Mouse (Mus musculus) naive thymus-derived CD4-positive, alpha-beta T cell, adult 2 months (primary cell): Measurements from ENCODE around the gene Grifin.

ENCODE experiments used
- DNase-seq: peaks from one replicate; pipeline ENCODE4 v3.0.0-alpha.2; 2011; ENCODE audit warnings: low read depth

The Grifin gene

GRCm38 (mm10) chr5:140589082-140589774, 24.4 kb upstream of the Grifin start:
- no peak for DNase-seq

GRCm38 (mm10) chr5:140583732-140584368, 19.0 kb upstream of the Grifin start:
- no peak for DNase-seq

GRCm38 (mm10) chr5:140582995-140583731, 18.3 kb upstream of the Grifin start:
- no peak for DNase-seq

GRCm38 (mm10) chr5:140581569-140581968, 16.7 kb upstream of the Grifin start:
- no peak for DNase-seq

GRCm38 (mm10) chr5:140579771-140580170, 14.9 kb upstream of the Grifin start:
- no peak for DNase-seq

GRCm38 (mm10) chr5:140579221-140579620, 14.3 kb upstream of the Grifin start:
- DNase-seq, result no peak

GRCm38 (mm10) chr5:140575381-140575866, 10.6 kb upstream of the Grifin start:
- peak; percentile 80 for DNase-seq

GRCm38 (mm10) chr5:140572611-140573010, 7.7 kb upstream of the Grifin start:
- no peak for DNase-seq

GRCm38 (mm10) chr5:140571673-140572072, 6.8 kb upstream of the Grifin start:
- no peak for DNase-seq

- no peak for DNase-seq
Observed at GRCm38 (mm10) chr5:140571201-140571600, 6.3 kb upstream of the Grifin start.

GRCm38 (mm10) chr5:140570223-140570870, 5.5 kb upstream of the Grifin start:
- peak; percentile 58 for DNase-seq

GRCm38 (mm10) chr5:140569032-140569595, 4.2 kb upstream of the Grifin start:
- DNase-seq, result no peak

- DNase-seq, result peak; percentile 88
Observed at GRCm38 (mm10) chr5:140568321-140568970, 3.6 kb upstream of the Grifin start.

GRCm38 (mm10) chr5:140567751-140568150, 2.9 kb upstream of the Grifin start:
- DNase-seq, result no peak

GRCm38 (mm10) chr5:140567321-140567720, 2.5 kb upstream of the Grifin start:
- DNase-seq, result peak; percentile 89

- no peak for DNase-seq
Observed at GRCm38 (mm10) chr5:140566271-140566670, 1.4 kb upstream of the Grifin start.

GRCm38 (mm10) chr5:140565856-140566255, 985 bp upstream of the Grifin start:
- peak; percentile 66 for DNase-seq

GRCm38 (mm10) chr5:140565451-140565850, 580 bp upstream of the Grifin start:
- no peak for DNase-seq

GRCm38 (mm10) chr5:140562601-140563000, 2.3 kb downstream of the Grifin start:
- DNase-seq, result no peak

- no peak for DNase-seq
Observed at GRCm38 (mm10) chr5:140556859-140557258, 8.0 kb downstream of the Grifin start.

GRCm38 (mm10) chr5:140553719-140554118, 11.2 kb downstream of the Grifin start:
- DNase-seq, result no peak
